Mouse (Mus musculus) kidney, adult 2 months (tissue): ENCODE data around the gene Txnip. TPM values are rescaled to one million over a fixed set of nuclear protein-coding genes. Genes with fewer than 3 reads are reported as not detected.
"Not testable (repeated sequence)": the region's sequence is repeated elsewhere in the genome, so short reads cannot be mapped to it uniquely, and the experiment has no call there.

ENCODE experiments used
- DNase-seq: peaks from one replicate; pipeline ENCODE4 v3.0.0; 2021
- H3K27ac ChIP-seq: fragments of 200-500 bp; 2 replicates; pipeline ENCODE4 v1.5.1; 2012; ENCODE audit warnings: low read depth, low read length, control low read depth, inconsistent platforms; ENCODE audit not compliant: insufficient read depth
- H3K27me3 ChIP-seq: fragments of 200-500 bp; replicated peaks from 2 replicates; pipeline ENCODE4 v1.6.1; 2012; ENCODE audit warnings: mild to moderate bottlenecking, moderate library complexity, low read length, inconsistent platforms; ENCODE audit not compliant: control insufficient read depth, insufficient read depth
- H3K36me3 ChIP-seq: fragments of 200-500 bp; 2 replicates; pipeline ENCODE4 v1.6.1; 2012; ENCODE audit warnings: mild to moderate bottlenecking, moderate library complexity, low read length, inconsistent platforms; ENCODE audit not compliant: control insufficient read depth, insufficient read depth
- H3K4me1 ChIP-seq: fragments of 200-500 bp; 2 replicates; pipeline ENCODE4 v1.6.1; 2011; ENCODE audit warnings: low read length; ENCODE audit not compliant: control insufficient read depth, insufficient read depth
- H3K4me3 ChIP-seq: fragments of 200-500 bp; 2 replicates; pipeline ENCODE4 v1.5.1; 2011; ENCODE audit warnings: mild to moderate bottlenecking, low read depth, low read length, control low read depth; ENCODE audit not compliant: insufficient read depth
- CTCF ChIP-seq: fragments of 200-500 bp; conservative IDR thresholded peaks from 2 replicates; pipeline ENCODE4 v1.5.1; 2011; ENCODE audit warnings: low read depth, mild to moderate bottlenecking, control low read depth, low read length, moderate library complexity, mixed read lengths; ENCODE audit not compliant: insufficient read depth, insufficient read length
- POLR2A ChIP-seq: fragments of 200-500 bp; IDR thresholded peaks from one replicate; pipeline ENCODE4 v1.6.1; 2011; ENCODE audit warnings: low read depth, low read length, control low read depth
- WGBS: fragments of 180-500 bp; shearing (Covaris S2); methylation state at CpG from one replicate; pipeline ENCODE4 v1.1.7; 2018; 5-methylcytosine and 5-hydroxymethylcytosine counted together
- polyA plus RNA-seq: library from polyadenylated mRNA; depleted of rRNA; stranded (reverse); fragments of >200 nt; gene quantifications from 2 replicates; pipeline ENCODE4 v1.2.3, GENCODE M21; 2012; rRNA removed

Gene Txnip
- 514 and 518 TPM in 2 replicates for polyA plus RNA-seq

DNA sequence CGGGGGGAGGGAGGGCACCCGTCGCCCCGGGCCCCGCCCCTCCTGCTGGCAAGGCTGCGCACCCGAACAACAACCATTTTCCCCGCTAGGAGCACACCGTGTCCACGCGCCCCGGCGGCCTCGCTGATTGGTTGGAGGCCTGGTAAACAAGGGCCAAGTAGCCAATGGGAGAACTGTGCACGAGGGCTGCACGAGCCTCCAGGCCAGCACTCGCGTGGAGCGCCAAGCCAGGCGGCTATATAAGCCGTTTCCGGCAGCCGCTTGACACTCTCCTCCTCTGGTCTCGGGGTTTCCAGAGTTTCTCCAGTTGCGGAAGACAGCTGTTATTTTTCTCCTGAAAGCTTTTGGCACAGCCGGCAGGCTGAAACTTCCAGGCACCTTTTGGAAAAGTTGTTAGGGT lies at the start of gene Txnip:
Gene Txnip (plus strand): TSS at position 264 of the 400 bp plus-strand sequence.
- Histone ChIP-seq H3K27me3 (no peaks in the 10 kb centered on the region), H3K27ac (peak within 1 kb of the TSS; percentile 99), H3K4me3 (peak within 1 kb of the TSS; percentile 72), H3K4me1 (peaks cover 15% of the 10 kb centered on the region; the same call in 1 of the 2 replicates), H3K36me3 (peaks cover 28% of the 10 kb centered on the region)
- WGBS: under 1% methylated on average over 26 of the region's 26 CpGs
- TF ChIP-seq CTCF (peak; percentile 39; the same call in 1 of the 2 replicates), POLR2A (peak; percentile 98)
- peak; percentile 100 for DNase-seq

DNA sequence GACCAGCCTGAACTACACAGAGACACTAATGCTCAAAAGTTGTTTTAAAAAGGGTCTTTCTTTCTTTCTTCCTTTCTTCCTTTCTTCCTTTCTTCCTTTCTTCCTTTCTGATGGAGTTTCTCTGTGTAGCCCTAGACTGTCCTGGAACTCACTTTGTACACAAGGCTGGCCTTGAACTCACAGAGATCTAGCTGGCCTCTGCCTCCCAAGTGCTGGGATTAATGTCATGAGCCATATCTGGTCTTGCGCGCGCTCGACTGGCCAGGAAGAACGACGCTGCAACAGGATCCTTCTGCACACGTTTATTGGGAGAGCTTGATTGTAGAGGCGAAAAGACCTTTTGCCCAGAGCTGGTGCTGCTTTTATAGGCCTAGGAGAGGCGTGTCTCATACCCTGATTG lies 49.8 kb upstream of the Txnip start:
- H3K27ac ChIP-seq, DNase-seq, H3K4me1 ChIP-seq, H3K36me3 ChIP-seq, H3K4me3 ChIP-seq, H3K27me3 ChIP-seq: not testable (repeated sequence)
- 81% methylated on average over 8 of the region's 9 CpGs for WGBS

DNA sequence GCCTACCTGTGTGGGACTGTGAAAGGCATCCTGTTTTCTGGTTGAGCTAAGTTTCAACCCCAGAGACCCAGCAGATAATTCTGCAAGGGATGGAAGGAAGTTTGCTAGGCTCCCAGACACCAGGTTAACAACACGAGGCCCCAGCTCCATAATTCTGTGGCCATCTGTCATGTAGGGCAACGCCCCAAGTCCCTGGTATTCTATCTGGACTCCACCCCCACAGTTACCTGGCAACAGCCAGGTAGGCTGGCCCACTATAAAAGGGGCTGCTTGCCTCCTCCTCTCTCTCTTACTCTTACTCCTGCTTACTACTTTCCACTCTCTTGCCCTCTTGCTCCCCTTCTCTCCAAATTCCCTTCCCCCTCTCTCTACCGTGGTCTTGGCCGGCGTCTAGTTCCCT lies 37.6 kb upstream of the Txnip start:
- Histone ChIP-seq H3K36me3 (no peaks in the 10 kb centered on the region), H3K27ac (no peak overlapping the region), H3K4me1 (no peaks in the 10 kb centered on the region), H3K4me3 (no peak overlapping the region), H3K27me3 (no peaks in the 10 kb centered on the region)
- DNase-seq: no peak
- 50% methylated on average over 5 of the region's 5 CpGs for WGBS
- TF ChIP-seq POLR2A (no peak), CTCF (no peak)

DNA sequence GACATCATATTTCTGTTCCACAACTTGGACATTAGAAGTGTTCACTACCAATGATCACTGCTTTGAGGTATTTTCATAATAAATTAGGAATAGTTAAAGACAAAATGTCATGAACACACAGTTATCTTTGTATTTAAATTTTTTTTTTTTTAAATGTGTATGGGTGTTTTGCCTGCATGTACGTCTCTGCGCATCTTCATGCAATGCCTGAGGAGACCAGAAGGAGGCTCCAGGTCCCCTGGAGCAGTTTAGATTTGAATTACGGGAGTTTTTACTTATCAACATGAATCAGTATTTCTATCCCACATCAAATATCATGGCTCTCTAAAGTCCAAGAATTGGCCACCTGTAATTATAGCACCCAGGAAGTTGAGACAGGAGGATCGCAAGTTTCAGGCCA lies 35.6 kb upstream of the Txnip start:
- H3K4me3 ChIP-seq: no peak overlapping the region
- no peak for DNase-seq
- H3K27ac ChIP-seq: no peak overlapping the region
- no peaks in the 10 kb centered on the region for H3K36me3 ChIP-seq
- peaks cover under 1% of the 10 kb centered on the region; the same call in 1 of the 2 replicates for H3K27me3 ChIP-seq
- H3K4me1 ChIP-seq: no peaks in the 10 kb centered on the region
- TF ChIP-seq POLR2A (no peak), CTCF (peak; percentile 47)
- WGBS: 52% methylated on average over 4 of the region's 4 CpGs

DNA sequence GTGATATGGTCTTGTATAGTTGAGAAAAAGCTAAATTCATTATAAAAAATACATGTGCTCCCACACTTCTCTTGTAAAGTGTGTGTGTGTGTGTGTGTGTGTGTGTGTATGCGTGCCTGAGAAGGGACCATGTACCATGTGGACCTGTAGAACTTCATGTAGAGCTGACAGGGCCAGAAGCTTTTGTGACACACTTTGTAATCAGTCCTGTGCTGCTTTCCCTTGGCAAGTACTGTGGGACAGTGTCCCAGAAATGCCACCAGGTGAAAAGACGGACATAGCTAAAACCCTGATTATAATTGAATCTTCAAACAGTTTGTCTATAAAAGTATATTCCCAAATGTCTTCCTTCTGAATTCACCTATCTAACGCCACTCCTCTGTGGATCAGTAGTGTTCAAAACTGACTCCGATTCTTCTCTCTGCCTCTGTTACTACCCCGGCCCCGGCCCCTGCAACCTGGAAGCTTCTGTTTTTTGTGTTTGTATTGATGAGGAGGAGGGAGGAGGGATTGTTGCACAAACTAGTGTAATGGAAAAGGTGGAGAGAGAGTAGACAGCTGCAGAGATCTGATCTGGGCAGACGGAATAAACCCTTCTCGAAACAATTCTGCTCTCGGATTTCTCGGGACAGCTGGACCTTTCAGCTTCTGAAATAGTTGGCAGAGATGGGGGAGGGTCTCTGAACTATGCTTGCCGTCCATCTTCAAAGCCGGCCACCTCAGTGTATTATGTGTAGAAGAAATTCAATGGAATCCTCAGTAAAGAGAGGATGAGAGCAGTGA lies 33.5 kb upstream of the Txnip start:
- WGBS: 64% methylated on average over 12 of the region's 12 CpGs
- Histone ChIP-seq H3K36me3 (no peaks in the 10 kb centered on the region), H3K27ac (no peak overlapping the region), H3K4me1 (no peaks in the 10 kb centered on the region), H3K27me3 (peaks cover 2% of the 10 kb centered on the region; the same call in 1 of the 2 replicates), H3K4me3 (no peak overlapping the region)
- TF ChIP-seq CTCF: no peak
- no peak for TF ChIP-seq POLR2A
- DNase-seq: no peak

DNA sequence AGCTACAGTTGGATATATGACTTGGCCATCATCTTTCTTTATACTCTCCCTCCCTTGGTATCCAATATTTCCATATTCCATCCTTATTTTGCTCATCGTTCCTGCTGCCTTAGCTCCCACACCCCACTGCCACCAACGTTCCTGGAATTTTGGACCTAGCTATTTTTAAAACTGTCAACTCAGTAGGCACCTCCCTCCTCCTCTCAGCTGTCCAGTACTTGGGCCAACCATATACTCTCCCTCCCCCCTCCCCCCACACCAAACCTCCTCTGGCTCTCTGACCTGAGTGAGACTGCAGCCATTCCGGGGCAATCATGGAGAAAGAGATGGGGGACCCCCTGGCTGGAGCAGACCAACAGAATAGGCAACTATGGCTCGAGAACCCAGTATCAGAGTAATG lies 32.8 kb upstream of the Txnip start, which contains the start of gene Hfe2:
Gene Hfe2 (plus strand): TSS at position 259 of the 400 bp plus-strand sequence.
- Histone ChIP-seq H3K36me3 (no peaks in the 10 kb centered on the region), H3K4me3 (no peak within 1 kb of the TSS), H3K27me3 (peaks cover 2% of the 10 kb centered on the region; the same call in 1 of the 2 replicates), H3K27ac (no peak within 1 kb of the TSS), H3K4me1 (no peaks in the 10 kb centered on the region)
- TF ChIP-seq CTCF: no peak
- TF ChIP-seq POLR2A: no peak
- no peak for DNase-seq
- 57% methylated on average over 4 of the region's 4 CpGs for WGBS

DNA sequence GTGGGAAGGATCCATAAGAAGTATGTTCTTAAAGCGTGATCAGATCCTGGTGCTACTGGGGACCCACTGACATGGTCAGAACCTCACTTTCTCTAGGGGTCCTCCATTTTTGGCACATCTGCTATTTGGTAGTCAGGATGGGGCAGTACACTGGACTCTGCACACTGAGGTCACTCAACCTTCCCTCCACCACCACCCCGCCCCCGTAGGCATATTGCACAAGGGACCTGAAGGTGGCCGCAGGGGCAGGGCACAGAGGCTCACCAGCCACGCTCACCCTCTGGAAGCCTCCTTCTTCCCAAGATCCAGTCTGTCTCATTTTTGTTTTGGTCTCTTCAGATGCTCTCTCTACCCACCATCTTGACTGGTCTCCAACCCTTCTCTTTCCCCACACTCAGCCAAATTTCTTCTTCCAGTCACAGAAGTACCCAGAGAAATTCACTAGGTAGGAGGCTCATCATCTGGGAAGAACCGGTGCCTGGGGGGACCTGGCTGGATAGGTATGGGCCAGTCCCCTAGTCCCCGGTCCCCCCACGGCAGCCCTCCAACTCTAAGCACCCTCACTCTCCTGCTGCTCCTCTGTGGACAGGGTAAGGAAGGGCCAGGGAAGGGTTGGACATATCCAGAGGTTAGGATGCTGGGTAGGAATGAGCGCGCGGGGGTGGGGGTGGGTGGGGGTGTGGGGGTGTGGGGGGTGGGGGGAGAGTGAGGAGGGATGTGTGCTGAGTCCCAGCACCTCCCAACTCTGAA lies 31.6 kb upstream of the Txnip start:
- TF ChIP-seq CTCF (no peak), POLR2A (no peak)
- no peaks in the 10 kb centered on the region for H3K36me3 ChIP-seq
- peaks cover 2% of the 10 kb centered on the region; the same call in 1 of the 2 replicates for H3K27me3 ChIP-seq
- no peaks in the 10 kb centered on the region for H3K4me1 ChIP-seq
- 74% methylated on average over 11 of the region's 11 CpGs for WGBS
- H3K4me3 ChIP-seq: no peak overlapping the region
- no peak for DNase-seq
- H3K27ac ChIP-seq: no peak overlapping the region
